19 mouse cellular contexts compared by ENCODE assay signal in genomic region chr16:20836866-20837265, GRCm38 (mm10).
DNase-seq lines count a peak whose midpoint lies in the region; ATAC-seq and TF ChIP-seq lines count a peak whose summit lies in the region.
"Had no signal": no experiment of that assay in that cellular context is flagged by ENCODE, and none has a peak within 500 bp of the region (broad histone marks: within the 10 kb centered on the region; RNA-seq: fewer than 3 reads in every experiment).

No protein-coding gene starts in this region.

- no peaks in the 10 kb centered on the region for H3K9me3 ChIP-seq in forebrain, embryonic 10.5 days
- H3K9me3 ChIP-seq in forebrain, embryonic 16.5 days (ENCODE audit: control insufficient read depth, low read length): no peaks in the 10 kb centered on the region
- 0 out of 2 replicates have a peak, but pooled peaks cover 4% of the 10 kb centered on the region for H3K9me3 ChIP-seq in stomach, embryonic 14.5 days (ENCODE audit: control insufficient read depth, low read depth, low read length)
- H3K9me3 ChIP-seq in stomach, postnatal 0 days (ENCODE audit: control insufficient read depth, low read length): no peaks in the 10 kb centered on the region
- H3K9me3 ChIP-seq in limb, embryonic 11.5 days (ENCODE audit: control insufficient read depth, low read length): no peaks in the 10 kb centered on the region
- H3K9me3 ChIP-seq: forebrain, embryonic 15.5 days; intestine, embryonic 15.5 days; kidney, embryonic 15.5 days had no signal

- no peak overlapping the region for H3K4me3 ChIP-seq in forebrain, embryonic 10.5 days
- no peak overlapping the region for H3K4me3 ChIP-seq in forebrain, embryonic 16.5 days (replicated peaks; ENCODE audit: low read length)
- H3K4me3 ChIP-seq in stomach, embryonic 14.5 days (ENCODE audit: low read depth, low read length): no peak overlapping the region
- H3K4me3 ChIP-seq in stomach, postnatal 0 days (ENCODE audit: low read depth, low read length): no peak overlapping the region
- no peak overlapping the region for H3K4me3 ChIP-seq in limb, embryonic 11.5 days (ENCODE audit: low read depth, low read length)
- H3K4me3 ChIP-seq: erythroblast, embryonic 14.5 days; forebrain, embryonic 15.5 days; intestine, embryonic 15.5 days; kidney, embryonic 15.5 days; myocyte had no signal

- no peaks in the 10 kb centered on the region for H3K36me3 ChIP-seq in forebrain, embryonic 10.5 days (replicated peaks)
- no peaks in the 10 kb centered on the region for H3K36me3 ChIP-seq in forebrain, embryonic 16.5 days (ENCODE audit: control insufficient read depth, insufficient read depth)
- H3K36me3 ChIP-seq in stomach, embryonic 14.5 days (ENCODE audit: control insufficient read depth, insufficient read depth, low read length): no peaks in the 10 kb centered on the region
- H3K36me3 ChIP-seq in stomach, postnatal 0 days (ENCODE audit: control insufficient read depth, insufficient read depth, low read length): no peaks in the 10 kb centered on the region
- no peaks in the 10 kb centered on the region for H3K36me3 ChIP-seq in limb, embryonic 11.5 days (ENCODE audit: control insufficient read depth, insufficient read depth, low read length)
- H3K36me3 ChIP-seq: forebrain, embryonic 15.5 days; intestine, embryonic 15.5 days; kidney, embryonic 15.5 days had no signal

- no peak for ATAC-seq in forebrain, embryonic 16.5 days
- ATAC-seq in stomach, embryonic 14.5 days (ENCODE audit: insufficient number of reproducible peaks, insufficient read depth, low FRiP score, low read depth): no peak
- no peak for ATAC-seq in stomach, postnatal 0 days (ENCODE audit: low FRiP score, low TSS enrichment)
- no peak for ATAC-seq in limb, embryonic 11.5 days (ENCODE audit: insufficient number of reproducible peaks, low FRiP score, low TSS enrichment, low read depth)
- ATAC-seq: forebrain, embryonic 15.5 days; intestine, embryonic 15.5 days had no signal

- H3K4me2 ChIP-seq in forebrain, embryonic 16.5 days (ENCODE audit: low read length): no peak overlapping the region
- no peak overlapping the region for H3K4me2 ChIP-seq in stomach, embryonic 14.5 days (replicated peaks; ENCODE audit: low read depth, low read length)
- H3K4me2 ChIP-seq in stomach, postnatal 0 days (replicated peaks; ENCODE audit: low read depth): no peak overlapping the region
- H3K4me2 ChIP-seq in limb, embryonic 11.5 days (ENCODE audit: low read depth, severe bottlenecking): no peak overlapping the region
- H3K4me2 ChIP-seq: forebrain, embryonic 15.5 days; intestine, embryonic 15.5 days; kidney, embryonic 15.5 days had no signal

- no peak for TF ChIP-seq CTCF in stomach, postnatal 0 days (IDR thresholded peaks at IDR 0.05; ENCODE audit: low read depth)

- no peak for DNase-seq in forebrain, embryonic 10.5 days (ENCODE audit: extremely low spot score, low spot score)
- no peak for DNase-seq in stomach, postnatal 0 days (ENCODE audit: low spot score)
- peak; percentile 29 for DNase-seq in limb, embryonic 11.5 days (ENCODE audit: low spot score)
- no peak for DNase-seq in T-cell, adult 2 months (ENCODE audit: low spot score)
- no peak for DNase-seq in urinary bladder, postnatal 4 days (ENCODE audit: low spot score in 2 of 2)
- DNase-seq in gastrocnemius, postnatal 4 days (ENCODE audit: low spot score in 2 of 2): no peak
- DNase-seq: cerebellum, adult 9-10 months; heart, adult 18-20 months; lung, adult 18-20 months; midbrain, embryonic 14.5 days; thymus, postnatal 25 days had no signal

- peak overlapping the region; percentile 56 for H3K27ac ChIP-seq in forebrain, embryonic 10.5 days
- no peak overlapping the region for H3K27ac ChIP-seq in forebrain, embryonic 16.5 days (ENCODE audit: low read length)
- peak overlapping the region; percentile 11; the same call in 1 of the 2 replicates for H3K27ac ChIP-seq in stomach, embryonic 14.5 days (ENCODE audit: low read length)
- H3K27ac ChIP-seq in stomach, postnatal 0 days (replicated peaks): no peak overlapping the region
- peak overlapping the region; percentile 14; the same call in 1 of the 2 replicates for H3K27ac ChIP-seq in limb, embryonic 11.5 days (replicated peaks; ENCODE audit: low read depth, low read length)
- H3K27ac ChIP-seq: forebrain, embryonic 15.5 days; intestine, embryonic 15.5 days; kidney, embryonic 15.5 days; macrophage had no signal

- no peak for TF ChIP-seq EP300 in stomach, postnatal 0 days (optimal IDR thresholded peaks at IDR 0.05)

- H3K4me1 ChIP-seq in forebrain, embryonic 10.5 days: peaks cover 18% of the 10 kb centered on the region
- no peaks in the 10 kb centered on the region for H3K4me1 ChIP-seq in forebrain, embryonic 16.5 days (replicated peaks; ENCODE audit: control insufficient read depth, insufficient read depth, low read length)
- H3K4me1 ChIP-seq in stomach, embryonic 14.5 days (ENCODE audit: control insufficient read depth, insufficient read depth, low read length): 0 out of 2 replicates have a peak, but pooled peaks cover 5% of the 10 kb centered on the region
- H3K4me1 ChIP-seq in stomach, postnatal 0 days (replicated peaks; ENCODE audit: control insufficient read depth, insufficient read depth): no peaks in the 10 kb centered on the region
- H3K4me1 ChIP-seq in limb, embryonic 11.5 days (ENCODE audit: control insufficient read depth, insufficient read depth, low read length): peaks cover 16% of the 10 kb centered on the region
- H3K4me1 ChIP-seq: forebrain, embryonic 15.5 days; intestine, embryonic 15.5 days had no signal

- 38% methylated on average over 5 of the region's 5 CpGs for WGBS in forebrain, embryonic 10.5 days
- 39% methylated on average over 5 of the region's 5 CpGs for WGBS in forebrain, embryonic 16.5 days
- 29% methylated on average over 5 of the region's 5 CpGs for WGBS in stomach, embryonic 14.5 days
- WGBS in stomach, postnatal 0 days: 45% methylated on average over 5 of the region's 5 CpGs
- WGBS in limb, embryonic 11.5 days: 27% methylated on average over 5 of the region's 5 CpGs

- H3K27me3 ChIP-seq in forebrain, embryonic 10.5 days (ENCODE audit: poor library complexity, severe bottlenecking): no peaks in the 10 kb centered on the region
- no peaks in the 10 kb centered on the region for H3K27me3 ChIP-seq in forebrain, embryonic 16.5 days (replicated peaks; ENCODE audit: control insufficient read depth, insufficient read depth, low read length)
- H3K27me3 ChIP-seq in stomach, embryonic 14.5 days (ENCODE audit: control insufficient read depth, insufficient read depth, low read length): no peaks in the 10 kb centered on the region
- H3K27me3 ChIP-seq in stomach, postnatal 0 days (ENCODE audit: control insufficient read depth, insufficient read depth, low read length): no peaks in the 10 kb centered on the region
- no peaks in the 10 kb centered on the region for H3K27me3 ChIP-seq in limb, embryonic 11.5 days (ENCODE audit: control insufficient read depth, insufficient read depth, low read length)
- H3K27me3 ChIP-seq: forebrain, embryonic 15.5 days; intestine, embryonic 15.5 days; kidney, embryonic 15.5 days had no signal

- H3K9ac ChIP-seq in forebrain, embryonic 16.5 days (replicated peaks; ENCODE audit: low read depth, low read length): no peak overlapping the region
- no peak overlapping the region for H3K9ac ChIP-seq in stomach, embryonic 14.5 days (replicated peaks; ENCODE audit: low read depth, low read length)
- H3K9ac ChIP-seq in stomach, postnatal 0 days (ENCODE audit: low read length): no peak overlapping the region
- H3K9ac ChIP-seq in limb, embryonic 11.5 days (ENCODE audit: low read length): 0 out of 2 replicates have a peak overlapping the region, but pooled peaks have one; percentile 17
- H3K9ac ChIP-seq: forebrain, embryonic 15.5 days; intestine, embryonic 15.5 days; kidney, embryonic 15.5 days had no signal

Comparison
In these comparisons a context has a peak if more than half of its experiments do, and no peak if none do; other contexts are left out.
1. H3K27ac ChIP-seq: peak in forebrain, embryonic 10.5 days (single experiment), stomach, embryonic 14.5 days (single experiment) and limb, embryonic 11.5 days (single experiment); none in forebrain, embryonic 16.5 days (single experiment) and stomach, postnatal 0 days (single experiment).